In genomic region chr10:117438614-117439193, GRCm38 (mm10) we compare ENCODE assay signal across 16 mouse cellular contexts.
"Had no signal": no experiment of that assay in that cellular context is flagged by ENCODE, and none has a peak within 500 bp of the region (broad histone marks: within the 10 kb centered on the region; RNA-seq: fewer than 3 reads in every experiment).

No protein-coding gene starts in this region.

- DNase-seq: right cerebral cortex, adult 18-20 months; right cerebral cortex, postnatal 14 days; right cerebral cortex, postnatal 25 days; right cerebral cortex, postnatal 4 days; spleen, adult 18-20 months; thymus, adult 18-20 months; thymus, adult 2 months; thymus, postnatal 14 days; thymus, postnatal 25 days; thymus, postnatal 36 days; thymus, postnatal 4 days had no signal

- H3K27ac ChIP-seq: neural tube, embryonic 12.5 days; neural tube, embryonic 13.5 days; neural tube, embryonic 15.5 days; stomach, embryonic 15.5 days; stomach, postnatal 0 days had no signal

- H3K36me3 ChIP-seq: neural tube, embryonic 12.5 days; neural tube, embryonic 13.5 days; neural tube, embryonic 15.5 days; stomach, embryonic 15.5 days had no signal

- H3K27me3 ChIP-seq: neural tube, embryonic 12.5 days; stomach, embryonic 15.5 days had no signal

- H3K4me3 ChIP-seq: neural tube, embryonic 12.5 days; neural tube, embryonic 13.5 days; neural tube, embryonic 15.5 days; stomach, embryonic 15.5 days had no signal
